Mouse (Mus musculus) embryonic facial prominence, embryonic 11.5 days (tissue): Measurements from ENCODE around the gene Cryzl1. TPM values are rescaled to one million over a fixed set of nuclear protein-coding genes. Genes with fewer than 3 reads are reported as not detected.

Source experiments
- ATAC-seq: fragments of 200-750 bp; cut with Nextera tagmentation; replicated peaks from 2 replicates; pipeline ENCODE4 v1.8.0; 2017; ENCODE audit warnings: low read depth; ENCODE audit not compliant: insufficient number of reproducible peaks, low FRiP score, low TSS enrichment
- DNase-seq: peaks from one replicate; pipeline ENCODE4 v3.0.0-alpha.2; 2015; ENCODE audit warnings: low spot score
- H3K27ac ChIP-seq: fragments of 300-500 bp; sonication (generic); replicated peaks from 2 replicates; pipeline ENCODE4 v1.5.1; 2014; ENCODE audit warnings: mild to moderate bottlenecking, low read depth, low read length, control low read depth
- H3K27me3 ChIP-seq: fragments of 300-500 bp; sonication (generic); 2 replicates; pipeline ENCODE4 v1.6.1; 2014; ENCODE audit warnings: mild to moderate bottlenecking, low read length, moderate library complexity, mixed read lengths; ENCODE audit not compliant: control insufficient read depth, insufficient read depth
- H3K36me3 ChIP-seq: fragments of 300-500 bp; sonication (generic); replicated peaks from 2 replicates; pipeline ENCODE4 v1.6.1; 2014; ENCODE audit warnings: low read depth, mild to moderate bottlenecking, low read length, moderate library complexity, mixed read lengths; ENCODE audit not compliant: control insufficient read depth, insufficient read depth
- H3K4me1 ChIP-seq: fragments of 300-500 bp; sonication (generic); 2 replicates; pipeline ENCODE4 v1.6.1; 2014; ENCODE audit warnings: low read length, mixed read lengths; ENCODE audit not compliant: control insufficient read depth, insufficient read depth
- H3K4me2 ChIP-seq: fragments of 300-500 bp; sonication (generic); 2 replicates; pipeline ENCODE4 v1.6.1; 2014; ENCODE audit warnings: low read depth, mild to moderate bottlenecking, control low read depth, low read length, moderate library complexity
- H3K4me3 ChIP-seq: fragments of 300-500 bp; sonication (generic); 2 replicates; pipeline ENCODE4 v1.5.1; 2014; ENCODE audit warnings: low read depth, low read length, control low read depth
- H3K9ac ChIP-seq: fragments of 300-500 bp; sonication (generic); replicated peaks from 2 replicates; pipeline ENCODE4 v1.6.1; 2014; ENCODE audit warnings: mild to moderate bottlenecking, control low read depth, low read length
- H3K9me3 ChIP-seq: fragments of 300-500 bp; sonication (generic); replicated peaks from 2 replicates; pipeline ENCODE4 v1.6.1; 2016; ENCODE audit warnings: mild to moderate bottlenecking, low read length, inconsistent platforms, mixed read lengths; ENCODE audit not compliant: control insufficient read depth
- WGBS: fragments of 180-500 bp; shearing (Covaris S2); extraction: QIAGEN DNeasy Blood & Tissue Kit; methylation state at CpG from one replicate; pipeline ENCODE4 v1.1.7; 2014; 5-methylcytosine and 5-hydroxymethylcytosine counted together
- polyA plus RNA-seq: library from polyadenylated mRNA; unstranded; fragments of >200 nt; fragmentation: Nextera tagmentation; extraction: Ambion mirVana; gene quantifications from 2 replicates; pipeline ENCODE4 v1.2.1, GENCODE M21; 2014

Gene Cryzl1
- polyA plus RNA-seq, 1 experiment from 2014 or later = 66.7 TPM

- 86% methylated on average over 4 of the region's 4 CpGs for WGBS
- ATAC-seq = no peak
- H3K36me3 ChIP-seq = no peaks in the 10 kb centered on the region
- H3K4me3 ChIP-seq = no peak overlapping the region
- no peaks in the 10 kb centered on the region for H3K4me1 ChIP-seq
- H3K4me2 ChIP-seq = no peak overlapping the region
- no peaks in the 10 kb centered on the region for H3K9me3 ChIP-seq
- H3K27ac ChIP-seq = no peak overlapping the region
- no peaks in the 10 kb centered on the region for H3K27me3 ChIP-seq
- no peak for DNase-seq
- no peak overlapping the region for H3K9ac ChIP-seq
Measured at GRCm38 (mm10) chr16:91717399-91717798, 11.4 kb downstream of the Cryzl1 start.

GRCm38 (mm10) chr16:91716927-91717349 is 11.8 kb downstream of the Cryzl1 start:
- Histone ChIP-seq H3K4me1 (no peaks in the 10 kb centered on the region), H3K4me3 (no peak overlapping the region), H3K4me2 (no peak overlapping the region), H3K9me3 (no peaks in the 10 kb centered on the region), H3K27me3 (no peaks in the 10 kb centered on the region), H3K27ac (no peak overlapping the region), H3K36me3 (no peaks in the 10 kb centered on the region), H3K9ac (no peak overlapping the region)
- 86% methylated on average over 11 of the region's 11 CpGs for WGBS
- ATAC-seq = no peak
- no peak for DNase-seq

DNA sequence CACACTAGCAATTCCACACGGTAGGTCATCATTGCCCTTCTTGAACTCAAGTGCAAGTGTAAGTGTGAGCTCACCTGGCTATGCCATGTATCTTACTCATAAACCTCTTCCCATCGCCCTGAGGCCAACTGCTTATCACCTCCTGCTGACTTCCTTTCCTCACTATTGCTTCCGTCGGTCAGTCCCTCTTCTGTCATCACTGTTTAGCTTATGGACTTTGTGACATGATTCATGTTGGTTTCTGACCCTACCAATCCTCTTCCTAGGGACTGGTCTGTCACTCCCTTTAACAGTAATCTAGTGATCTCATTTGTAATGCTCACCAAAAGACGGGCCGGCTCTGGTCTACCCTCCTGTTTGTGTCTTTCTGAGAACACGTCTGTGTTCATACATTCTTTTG is 18.5 kb downstream of the Cryzl1 start:
- DNase-seq (no peak), ATAC-seq (no peak)
- Histone ChIP-seq H3K9ac (no peak overlapping the region), H3K9me3 (no peaks in the 10 kb centered on the region), H3K36me3 (no peaks in the 10 kb centered on the region; the same call in 1 of the 2 replicates), H3K27me3 (no peaks in the 10 kb centered on the region), H3K4me1 (no peaks in the 10 kb centered on the region), H3K27ac (no peak overlapping the region), H3K4me3 (no peak overlapping the region), H3K4me2 (no peak overlapping the region)
- 91% methylated on average over 7 of the region's 7 CpGs for WGBS

DNA sequence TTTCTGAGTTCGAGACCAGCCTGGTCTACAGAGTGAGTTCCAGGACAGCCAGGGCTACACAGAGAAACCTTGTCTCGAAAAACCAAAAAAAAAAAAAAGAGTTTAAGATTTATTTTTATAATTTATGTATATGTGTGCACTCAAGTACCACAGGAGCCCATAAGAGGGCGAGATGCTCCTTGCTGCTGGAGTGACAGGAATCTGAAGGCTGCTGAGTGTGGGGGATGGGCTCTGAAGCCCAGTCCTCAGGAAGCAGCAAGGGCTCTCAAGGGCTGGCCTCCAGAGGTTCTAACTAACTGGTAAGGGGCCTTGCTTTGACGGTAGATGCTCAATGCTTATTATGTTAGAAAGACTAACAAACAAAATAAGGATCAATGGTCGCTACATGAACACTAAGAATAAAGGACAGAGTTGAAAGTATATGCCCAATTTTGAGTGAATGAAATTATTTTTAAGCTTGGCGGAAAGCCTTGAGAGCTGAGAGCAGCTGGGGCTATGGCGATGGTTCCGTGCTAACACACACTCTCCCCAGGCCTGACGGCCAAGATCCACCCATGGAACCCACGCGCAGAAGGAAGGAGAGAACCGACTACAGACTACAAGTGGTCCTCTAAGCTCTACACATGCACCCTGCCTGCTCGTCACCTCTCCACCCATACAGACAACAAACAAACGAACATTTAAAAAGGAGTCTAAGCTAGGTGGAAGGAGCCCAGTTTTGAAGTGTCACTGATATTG is 24.0 kb downstream of the Cryzl1 start:
- H3K4me1 ChIP-seq = no peaks in the 10 kb centered on the region
- no peaks in the 10 kb centered on the region; the same call in 1 of the 2 replicates for H3K36me3 ChIP-seq
- H3K27ac ChIP-seq = no peak overlapping the region
- H3K27me3 ChIP-seq = no peaks in the 10 kb centered on the region
- WGBS = 81% methylated on average over 14 of the region's 14 CpGs
- no peak overlapping the region for H3K4me2 ChIP-seq
- peak; percentile 39 for DNase-seq
- no peak overlapping the region for H3K9ac ChIP-seq
- H3K9me3 ChIP-seq = no peaks in the 10 kb centered on the region
- no peak for ATAC-seq
- H3K4me3 ChIP-seq = no peak overlapping the region

GRCm38 (mm10) chr16:91702771-91703188 is 26.0 kb downstream of the Cryzl1 start:
- Histone ChIP-seq H3K36me3 (no peaks in the 10 kb centered on the region; the same call in 1 of the 2 replicates), H3K4me1 (no peaks in the 10 kb centered on the region), H3K9me3 (no peaks in the 10 kb centered on the region), H3K4me2 (no peak overlapping the region), H3K9ac (no peak overlapping the region), H3K4me3 (no peak overlapping the region), H3K27ac (no peak overlapping the region), H3K27me3 (no peaks in the 10 kb centered on the region)
- DNase-seq = no peak
- WGBS = 74% methylated on average over 3 of the region's 3 CpGs
- ATAC-seq = no peak

DNA sequence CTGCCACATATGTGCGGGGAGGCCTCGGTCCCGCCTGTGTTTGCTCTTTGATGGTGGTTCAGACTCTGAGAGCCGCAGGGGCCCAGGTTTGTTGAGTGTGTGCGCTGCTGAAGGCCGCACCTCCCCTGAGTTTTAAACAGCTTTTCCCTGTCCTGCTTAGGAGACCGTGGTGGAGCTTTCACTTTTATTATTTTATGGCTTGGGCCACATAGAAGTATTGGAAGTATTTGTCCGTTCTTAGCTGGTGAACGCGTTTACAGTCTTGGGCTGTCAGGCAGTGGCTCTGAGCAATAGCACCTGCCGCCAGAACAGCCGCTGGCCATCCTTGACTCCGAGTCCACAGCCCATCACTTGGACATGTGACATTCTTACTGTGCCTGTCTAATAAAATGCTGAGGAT is 26.9 kb downstream of the Cryzl1 start:
- Histone ChIP-seq H3K9ac (no peak overlapping the region), H3K4me1 (no peaks in the 10 kb centered on the region), H3K9me3 (no peaks in the 10 kb centered on the region), H3K36me3 (no peaks in the 10 kb centered on the region; the same call in 1 of the 2 replicates), H3K27me3 (no peaks in the 10 kb centered on the region), H3K4me3 (no peak overlapping the region), H3K27ac (no peak overlapping the region), H3K4me2 (no peak overlapping the region)
- no peak for ATAC-seq
- no peak for DNase-seq
- 89% methylated on average over 13 of the region's 13 CpGs for WGBS

DNA sequence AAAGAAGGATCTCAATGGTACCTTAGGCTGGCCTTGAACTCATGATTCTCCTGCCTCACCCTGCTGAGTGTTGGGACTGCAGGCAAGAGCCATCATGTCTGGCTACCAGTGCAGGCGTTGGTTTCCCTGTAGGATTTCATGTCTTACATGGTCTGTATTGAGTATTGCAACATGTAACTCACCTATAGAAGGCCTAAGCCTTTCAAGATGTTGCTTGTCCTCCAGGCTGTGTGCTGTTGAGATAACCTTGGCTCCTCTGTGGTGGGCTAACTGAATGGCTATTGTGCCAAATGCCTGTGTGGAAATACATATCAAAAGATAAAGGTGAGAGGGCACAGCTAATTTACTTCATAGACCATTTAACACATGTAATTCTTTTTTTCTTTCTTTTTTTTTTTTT is 29.8 kb downstream of the Cryzl1 start:
- Histone ChIP-seq H3K4me3 (no peak overlapping the region), H3K9ac (no peak overlapping the region), H3K36me3 (no peaks in the 10 kb centered on the region), H3K27me3 (no peaks in the 10 kb centered on the region), H3K9me3 (no peaks in the 10 kb centered on the region), H3K4me2 (no peak overlapping the region), H3K27ac (no peak overlapping the region), H3K4me1 (no peaks in the 10 kb centered on the region)
- ATAC-seq = no peak
- DNase-seq = no peak
- WGBS = 82% methylated on average over 1 of the region's 1 CpGs

DNA sequence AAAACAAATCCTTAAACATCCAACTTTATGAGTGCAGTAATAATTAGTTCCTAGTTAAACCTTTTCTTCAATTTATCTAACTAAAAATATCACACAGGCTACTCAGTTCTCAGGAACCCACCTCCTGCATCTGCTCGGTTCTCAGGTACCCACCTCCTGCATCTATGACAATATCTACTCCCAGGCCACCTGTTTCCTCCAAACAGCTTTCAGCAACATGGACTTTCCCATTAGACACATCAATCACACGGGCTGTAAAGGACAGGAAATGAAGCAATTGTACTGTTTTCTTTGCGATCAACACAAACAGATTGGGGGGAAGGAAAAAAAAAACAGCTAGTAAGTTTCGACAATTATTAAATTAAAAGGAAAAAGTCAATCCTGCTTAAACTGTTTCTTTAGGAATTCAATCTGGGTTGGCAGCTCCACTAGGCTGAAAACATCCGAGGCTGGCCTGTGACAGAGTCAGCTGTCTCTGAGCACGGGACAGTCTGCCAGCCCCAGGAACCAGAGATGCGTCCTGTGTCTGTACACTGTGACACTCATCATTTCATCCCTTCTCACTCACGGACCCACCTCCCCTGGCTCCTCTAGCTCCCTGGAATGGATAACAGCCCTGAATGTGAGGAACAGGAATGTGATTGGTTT is 33.5 kb downstream of the Cryzl1 start:
- no peaks in the 10 kb centered on the region for H3K9me3 ChIP-seq
- 48% methylated on average over 8 of the region's 8 CpGs for WGBS
- H3K27me3 ChIP-seq = no peaks in the 10 kb centered on the region
- H3K27ac ChIP-seq = no peak overlapping the region
- no peak overlapping the region for H3K4me3 ChIP-seq
- H3K9ac ChIP-seq = no peak overlapping the region
- ATAC-seq (no peak), DNase-seq (no peak)
- H3K36me3 ChIP-seq = no peaks in the 10 kb centered on the region
- H3K4me2 ChIP-seq = no peak overlapping the region
- H3K4me1 ChIP-seq = no peaks in the 10 kb centered on the region
